In the genomic region with DNA sequence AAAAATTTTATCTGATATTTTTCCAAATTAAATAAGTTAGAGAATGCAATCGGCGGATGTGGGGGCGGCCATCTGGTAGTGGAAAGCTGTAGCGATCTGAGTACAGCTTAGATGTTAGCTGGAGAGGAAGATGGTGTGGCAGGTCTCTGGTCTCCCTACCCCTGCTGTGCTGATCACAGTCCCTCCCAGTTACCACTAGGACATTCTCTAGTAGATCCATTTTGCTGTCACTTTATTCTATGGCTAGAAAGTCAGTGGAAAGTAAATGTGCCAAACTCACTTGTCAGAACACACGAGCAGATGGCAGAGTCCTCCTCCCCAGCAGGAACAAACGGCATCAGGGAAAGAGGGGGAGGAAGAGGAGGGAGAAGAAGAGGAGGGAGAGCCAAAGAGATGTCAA, we compare ENCODE assay signal across 21 mouse cellular contexts. TPM values are rescaled to one million over a fixed set of nuclear protein-coding genes. Genes with fewer than 3 reads are reported as not detected.
DNase-seq lines count a peak whose midpoint lies in the region; ATAC-seq and TF ChIP-seq lines count a peak whose summit lies in the region.
"Had no signal": no experiment of that assay in that cellular context is flagged by ENCODE, and none has a peak within 500 bp of the region (broad histone marks: within the 10 kb centered on the region; RNA-seq: fewer than 3 reads in every experiment).

No protein-coding gene starts in this region.

- no peak for ATAC-seq in midbrain, embryonic 11.5 days (ENCODE audit: low FRiP score)
- ATAC-seq: CD4-positive, CD25-positive, alpha-beta regulatory T cell, adult 4 months; inflammation-experienced regulatory T-cells, adult 6 months; liver, embryonic 12.5 days had no signal

- no peak overlapping the region for H3K27ac ChIP-seq in cerebellum, adult 2 months (ENCODE audit: insufficient read depth, low read length)
- no peak overlapping the region for H3K27ac ChIP-seq in midbrain, embryonic 11.5 days (ENCODE audit: low read depth, low read length)
- H3K27ac ChIP-seq: gastrocnemius, adult 2 months; heart, embryonic 15.5 days; liver, embryonic 12.5 days had no signal

- H3K9ac ChIP-seq in midbrain, embryonic 11.5 days (ENCODE audit: low read length) = no peak overlapping the region
- H3K9ac ChIP-seq: heart, embryonic 15.5 days; liver, embryonic 12.5 days had no signal

- peaks cover 8% of the 10 kb centered on the region for H3K4me1 ChIP-seq in cerebellum, adult 2 months (ENCODE audit: control insufficient read depth, insufficient read depth, low read length)
- H3K4me1 ChIP-seq in midbrain, embryonic 11.5 days (ENCODE audit: control insufficient read depth, insufficient read depth, low read length) = peaks cover 13% of the 10 kb centered on the region

- no peak for TF ChIP-seq POLR2A in cerebellum, adult 2 months (IDR thresholded peaks at IDR 0.05; ENCODE audit: borderline replicate concordance, insufficient read depth, low read length)

- 17% methylated on average over 6 of the region's 6 CpGs for WGBS in cerebellum, adult 2 months
- 86% methylated on average over 6 of the region's 6 CpGs for WGBS in midbrain, embryonic 11.5 days

- no peak overlapping the region for H3K4me3 ChIP-seq in cerebellum, adult 2 months (replicated peaks; ENCODE audit: insufficient read depth, low read depth, low read length)
- H3K4me3 ChIP-seq in midbrain, embryonic 11.5 days (ENCODE audit: low read depth, low read length) = no peak overlapping the region
- H3K4me3 ChIP-seq: gastrocnemius, adult 2 months; heart, embryonic 15.5 days; liver, embryonic 12.5 days; megakaryocyte, embryonic 14.5 days had no signal

- TF ChIP-seq CTCF in cerebellum, adult 2 months (IDR thresholded peaks at IDR 0.05; ENCODE audit: borderline replicate concordance, insufficient read depth, low read depth, low read length) = no peak

- no peak overlapping the region for H3K4me2 ChIP-seq in midbrain, embryonic 11.5 days
- H3K4me2 ChIP-seq: heart, embryonic 15.5 days; liver, embryonic 12.5 days had no signal

- DNase-seq in layer of hippocampus, adult 11-12 months (ENCODE audit: low spot score) = peak; percentile 64
- DNase-seq in layer of hippocampus, adult 9-10 months (ENCODE audit: low spot score) = no peak
- peak; percentile 30 to 61 for DNase-seq in cerebellum, adult 2 months
- peak; percentile 76 to 83 for DNase-seq in layer of hippocampus, adult 18-20 months (ENCODE audit: low spot score in 2 of 2)
- peak; percentile 65 to 74 for DNase-seq in left cerebral cortex, postnatal 36 days (ENCODE audit: low spot score in 2 of 2)
- DNase-seq in adrenal gland, adult 2 months = no peak
- no peak for DNase-seq in midbrain, embryonic 11.5 days (ENCODE audit: low spot score, missing footprints)
- no peak for DNase-seq in kidney, postnatal 10 days
- DNase-seq: adrenal gland, adult 8-10 months; embryo, embryonic 11 days; gastrocnemius, adult 2 months; heart, adult 18-20 months; thymus, postnatal 4 days had no signal

- no peaks in the 10 kb centered on the region for H3K9me3 ChIP-seq in midbrain, embryonic 11.5 days (ENCODE audit: control insufficient read depth, low read length)
- H3K9me3 ChIP-seq: heart, embryonic 15.5 days; liver, embryonic 12.5 days; megakaryocyte, embryonic 14.5 days had no signal

- peaks cover 22% of the 10 kb centered on the region for H3K36me3 ChIP-seq in midbrain, embryonic 11.5 days (ENCODE audit: control insufficient read depth, insufficient read depth, low read length)

- intact Hi-C loops in left cerebral cortex, postnatal 36 days (cut with DNase I) = loop anchor here (5.0 kb wide), 1 partner anchor 76 kb away; a partner anchor contains a TSS

- no peaks in the 10 kb centered on the region for H3K27me3 ChIP-seq in cerebellum, adult 2 months (ENCODE audit: control insufficient read depth, insufficient read depth, low read length)
- H3K27me3 ChIP-seq in midbrain, embryonic 11.5 days (ENCODE audit: control insufficient read depth, insufficient read depth, low read length) = no peaks in the 10 kb centered on the region
- H3K27me3 ChIP-seq: heart, embryonic 15.5 days; liver, embryonic 12.5 days; megakaryocyte, embryonic 14.5 days had no signal

RNA-seq across cellular contexts. Expression of a gene that starts 6.3 kb away (rescaled TPM):
- 0.16 TPM in 1 of 2 replicates, not detected in the other for polyA plus RNA-seq in cerebellum, adult 2 months (2012; rRNA removed)
- total RNA-seq in layer of hippocampus, adult 18-20 months (2021) = under 1 TPM; 0.86 to 0.99 TPM
- total RNA-seq in left cerebral cortex, postnatal 36 days (2021) = under 1 TPM in 1 of 2 experiments, not detected in 1; 0.25 TPM
- total RNA-seq in adrenal gland, adult 2 months (2021) = not detected
- polyA plus RNA-seq in adrenal gland, adult 2 months (2012; rRNA removed) = not detected in 2 replicates
- polyA plus RNA-seq in midbrain, embryonic 11.5 days (2014; fragmentation: Nextera tagmentation; extraction: Ambion mirVana) = 0.12 TPM in 1 of 2 replicates, not detected in the other
- total RNA-seq: adrenal gland, adult 8-10 months; gastrocnemius, adult 2 months; left cerebral cortex, postnatal 10 days; MEL had no signal
- polyA plus RNA-seq: CD4-positive, CD25-positive, alpha-beta regulatory T cell, adult 4 months; hindbrain, embryonic 11.5 days; inflammation-experienced regulatory T-cells, adult 6 months had no signal

RNA-seq across cellular contexts. Expression of a gene that starts 25.2 kb away (rescaled TPM):
- 0.21 and 0.28 TPM in 2 replicates for polyA plus RNA-seq in cerebellum, adult 2 months (2012; rRNA removed)
- total RNA-seq in layer of hippocampus, adult 18-20 months (2021) = 10 to 100 TPM; 23.2 to 25.0 TPM
- 10 to 100 TPM; 12.9 to 18.3 TPM for total RNA-seq in left cerebral cortex, postnatal 36 days (2021)
- total RNA-seq in adrenal gland, adult 2 months (2021) = 1 to 10 TPM in 1 of 2 experiments, under 1 TPM in 1; 0.66 to 1.3 TPM
- polyA plus RNA-seq in adrenal gland, adult 2 months (2012; rRNA removed) = 2.6 and 4.0 TPM in 2 replicates
- polyA plus RNA-seq in midbrain, embryonic 11.5 days (2014; fragmentation: Nextera tagmentation; extraction: Ambion mirVana) = 59.3 and 68.1 TPM in 2 replicates
- total RNA-seq: gastrocnemius, adult 2 months had no signal

RNA-seq across cellular contexts. Expression of a gene that starts 56.9 kb away (rescaled TPM):
- 57.4 and 58.2 TPM in 2 replicates for polyA plus RNA-seq in cerebellum, adult 2 months (2012; rRNA removed)
- total RNA-seq in layer of hippocampus, adult 18-20 months (2021) = 100 to 1,000 TPM; 172 to 173 TPM
- total RNA-seq in left cerebral cortex, postnatal 36 days (2021) = 100 to 1,000 TPM; 168 to 174 TPM
- 1 to 10 TPM; 6.1 to 8.3 TPM for total RNA-seq in adrenal gland, adult 2 months (2021)
- polyA plus RNA-seq in adrenal gland, adult 2 months (2012; rRNA removed) = 9.9 and 17.1 TPM in 2 replicates
- 61.9 and 65.2 TPM in 2 replicates for polyA plus RNA-seq in midbrain, embryonic 11.5 days (2014; fragmentation: Nextera tagmentation; extraction: Ambion mirVana)
- total RNA-seq: MEL had no signal

Comparison
In these comparisons a context has a peak if more than half of its experiments do, and no peak if none do; other contexts are left out.
1. DNase-seq: peak in layer of hippocampus, adult 11-12 months (single experiment), cerebellum, adult 2 months (2 of 2), layer of hippocampus, adult 18-20 months (2 of 2) and left cerebral cortex, postnatal 36 days (2 of 2); none in layer of hippocampus, adult 9-10 months (single experiment), adrenal gland, adult 2 months (single experiment), midbrain, embryonic 11.5 days (single experiment) and kidney, postnatal 10 days (single experiment).
2. RNA of a gene that starts 25.2 kb away (total RNA-seq): 23.2 to 25.0 TPM in layer of hippocampus, adult 18-20 months and 12.9 to 18.3 TPM in left cerebral cortex, postnatal 36 days; 0.66 to 1.3 TPM in adrenal gland, adult 2 months; every median in the first group is over 4 times any median in the second.
3. RNA of a gene that starts 56.9 kb away (total RNA-seq): 168 to 174 TPM in left cerebral cortex, postnatal 36 days and 172 to 173 TPM in layer of hippocampus, adult 18-20 months; 6.1 to 8.3 TPM in adrenal gland, adult 2 months; every median in the first group is over 10 times any median in the second.